Mouse (Mus musculus) brain, embryonic 14.5 days (tissue): ENCODE measurements around the gene Rufy1.

Experiments used
- CTCF ChIP-seq: fragments of 200-500 bp; IDR thresholded peaks from 2 replicates; pipeline ENCODE4 v1.5.1; 2012; ENCODE audit warnings: inconsistent platforms, mild to moderate bottlenecking, moderate library complexity, borderline replicate concordance; ENCODE audit not compliant: insufficient read depth, insufficient read length; ENCODE audit errors: extremely low read depth
- POLR2A ChIP-seq: fragments of 200-500 bp; IDR thresholded peaks from 2 replicates; pipeline ENCODE4 v1.6.1; 2012; ENCODE audit warnings: mild to moderate bottlenecking, inconsistent platforms, borderline replicate concordance; ENCODE audit not compliant: poor library complexity, insufficient read depth, insufficient read length, severe bottlenecking; ENCODE audit errors: extremely low read depth

- TF ChIP-seq POLR2A: no peak
- no peak for TF ChIP-seq CTCF
Measured at GRCm38 (mm10) chr11:50403367-50404014, 27.4 kb downstream of the Rufy1 start.
